In the genomic region with DNA sequence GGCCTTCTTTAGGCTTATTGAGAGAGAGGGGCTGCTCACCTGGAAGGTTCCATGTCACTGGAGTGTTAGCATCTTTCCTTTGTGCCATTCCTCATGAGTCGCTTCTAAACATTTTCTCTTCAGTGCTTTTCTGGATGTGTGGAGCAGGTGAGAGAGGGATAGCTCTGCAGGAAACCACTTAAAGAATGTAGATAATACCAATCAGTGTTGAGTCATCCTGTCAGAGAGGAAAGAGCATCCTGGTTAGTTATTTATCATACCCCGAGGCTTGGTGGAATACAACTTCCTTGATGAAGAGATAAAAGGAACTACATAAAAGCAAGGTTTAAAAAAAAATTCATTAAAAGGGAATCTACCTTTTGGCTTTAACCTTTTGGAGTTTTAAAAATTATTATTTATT, we compare ENCODE assay signal across 23 mouse cellular contexts.
"Had no signal": no experiment of that assay in that cellular context is flagged by ENCODE, and none has a peak within 500 bp of the region (broad histone marks: within the 10 kb centered on the region; RNA-seq: fewer than 3 reads in every experiment).

No protein-coding gene starts in this region.

- H3K9me3 ChIP-seq: kidney, embryonic 15.5 days; limb, embryonic 10.5 days; limb, embryonic 13.5 days; liver, embryonic 12.5 days; liver, embryonic 15.5 days; lung, embryonic 15.5 days; neural tube, embryonic 13.5 days; stomach, embryonic 15.5 days had no signal

- H3K27me3 ChIP-seq: kidney, embryonic 15.5 days; lung, embryonic 15.5 days; neural tube, embryonic 13.5 days; stomach, embryonic 15.5 days had no signal

- DNase-seq: kidney, adult 11 months; kidney, adult 8-10 months; kidney, postnatal 10 days; kidney, postnatal 36 days; layer of hippocampus, postnatal 36 days; liver; lung, adult 18-20 months; lung, postnatal 10 days; lung, postnatal 4 days; retina, postnatal 1 day; right cerebral cortex, postnatal 25 days; spleen, adult 18-20 months; thymus, adult 18-20 months; thymus, postnatal 36 days had no signal

- H3K36me3 ChIP-seq: kidney, embryonic 15.5 days; limb, embryonic 10.5 days; limb, embryonic 13.5 days; liver, embryonic 12.5 days; liver, embryonic 15.5 days; lung, embryonic 15.5 days; neural tube, embryonic 13.5 days; stomach, embryonic 15.5 days had no signal

- ATAC-seq: liver, embryonic 12.5 days had no signal

- H3K4me1 ChIP-seq: stomach, embryonic 15.5 days had no signal

- H3K4me2 ChIP-seq: kidney, embryonic 15.5 days; limb, embryonic 13.5 days; liver, embryonic 12.5 days; liver, embryonic 15.5 days; lung, embryonic 15.5 days; neural tube, embryonic 13.5 days; stomach, embryonic 15.5 days had no signal

- H3K4me3 ChIP-seq: kidney, embryonic 15.5 days; limb, embryonic 10.5 days; limb, embryonic 13.5 days; liver, embryonic 12.5 days; liver, embryonic 15.5 days; lung, embryonic 15.5 days; myocyte; neural tube, embryonic 13.5 days; stomach, embryonic 15.5 days had no signal

- H3K9ac ChIP-seq: kidney, embryonic 15.5 days; limb, embryonic 13.5 days; liver, embryonic 12.5 days; liver, embryonic 15.5 days; lung, embryonic 15.5 days; neural tube, embryonic 13.5 days; stomach, embryonic 15.5 days had no signal

- H3K27ac ChIP-seq: kidney, embryonic 15.5 days; limb, embryonic 10.5 days; limb, embryonic 13.5 days; liver, embryonic 12.5 days; liver, embryonic 15.5 days; lung, embryonic 15.5 days; neural tube, embryonic 13.5 days; stomach, embryonic 15.5 days had no signal
